Mouse (Mus musculus): Measurements from ENCODE around the gene Zdhhc18.

Zdhhc18 gene

GRCm38 (mm10) chr4:133604175-133604574 lies 45.8 kb downstream of the Zdhhc18 start:
- no peak for DNase-seq (ENCODE audit: extremely low read depth, low read depth)

- DNase-seq (ENCODE audit: extremely low read depth, low read depth), result no peak
Measured at GRCm38 (mm10) chr4:133603056-133603455, 46.9 kb downstream of the Zdhhc18 start.

- no peak for DNase-seq (ENCODE audit: extremely low read depth, low read depth)
Measured at GRCm38 (mm10) chr4:133601721-133602218, 48.2 kb downstream of the Zdhhc18 start, which contains the start of gene Sfn. Gene Sfn, minus strand, starts transcription at chr4:133602168.

- DNase-seq (ENCODE audit: extremely low read depth, low read depth), result no peak
Measured at GRCm38 (mm10) chr4:133600306-133600705, 49.6 kb downstream of the Zdhhc18 start.

DNA sequence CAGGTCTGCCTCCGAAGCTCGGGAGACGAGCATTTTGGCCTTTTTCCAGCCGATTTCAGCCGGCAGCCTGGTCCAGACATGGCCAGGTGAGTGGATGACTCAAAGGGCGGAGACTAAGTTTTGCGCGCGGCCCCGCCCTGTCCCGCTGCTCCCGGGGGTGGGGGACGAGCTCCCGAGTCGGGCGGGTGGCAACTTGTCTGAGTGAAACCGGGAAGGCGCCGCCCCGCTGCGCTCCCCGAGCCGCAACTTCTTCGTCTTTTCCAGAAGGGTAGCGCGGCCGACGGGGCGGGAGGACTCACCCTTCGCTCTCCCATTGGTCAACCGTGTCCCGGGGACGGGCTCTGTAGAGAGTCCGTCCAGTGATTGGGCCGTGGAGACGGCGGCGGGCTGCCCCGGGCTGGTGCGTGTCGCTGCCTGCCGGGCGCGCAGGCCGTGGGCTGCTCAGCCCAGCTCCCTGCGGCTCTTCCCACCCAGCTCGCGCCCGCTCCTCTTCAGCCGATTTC lies 50.3 kb downstream of the Zdhhc18 start:
- peak; percentile 71 for DNase-seq (ENCODE audit: extremely low read depth, low read depth)

GRCm38 (mm10) chr4:133599116-133599515 lies 50.8 kb downstream of the Zdhhc18 start:
- DNase-seq (ENCODE audit: extremely low read depth, low read depth), result no peak

- no peak for DNase-seq (ENCODE audit: extremely low read depth, low read depth)
Measured at GRCm38 (mm10) chr4:133598616-133599015, 51.3 kb downstream of the Zdhhc18 start.

DNA sequence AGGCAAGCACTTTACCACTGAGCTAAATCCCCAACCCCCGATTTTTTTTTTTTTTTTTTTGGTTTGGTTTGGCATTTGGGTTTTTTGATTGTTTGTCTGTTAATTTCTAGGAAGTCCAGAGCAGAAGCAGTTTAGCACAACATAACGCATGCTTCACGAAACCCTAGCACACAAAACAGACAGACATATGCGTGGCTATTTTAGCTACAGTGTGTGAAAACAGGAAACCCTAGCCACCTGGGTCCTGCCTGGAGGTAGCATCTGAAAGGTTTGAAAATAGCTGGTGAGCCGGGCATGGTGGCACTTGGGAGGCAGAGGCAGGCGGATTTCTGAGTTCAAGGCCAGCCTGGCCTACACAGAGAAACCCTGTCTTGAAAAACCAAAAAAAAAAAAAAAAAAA lies 53.9 kb downstream of the Zdhhc18 start:
- no peak for DNase-seq (ENCODE audit: extremely low read depth, low read depth)

- DNase-seq (ENCODE audit: extremely low read depth, low read depth), result no peak
Measured at GRCm38 (mm10) chr4:133595538-133595937, 54.4 kb downstream of the Zdhhc18 start.

- no peak for DNase-seq (ENCODE audit: extremely low read depth, low read depth)
Measured at GRCm38 (mm10) chr4:133592570-133592969, 57.4 kb downstream of the Zdhhc18 start.

DNA sequence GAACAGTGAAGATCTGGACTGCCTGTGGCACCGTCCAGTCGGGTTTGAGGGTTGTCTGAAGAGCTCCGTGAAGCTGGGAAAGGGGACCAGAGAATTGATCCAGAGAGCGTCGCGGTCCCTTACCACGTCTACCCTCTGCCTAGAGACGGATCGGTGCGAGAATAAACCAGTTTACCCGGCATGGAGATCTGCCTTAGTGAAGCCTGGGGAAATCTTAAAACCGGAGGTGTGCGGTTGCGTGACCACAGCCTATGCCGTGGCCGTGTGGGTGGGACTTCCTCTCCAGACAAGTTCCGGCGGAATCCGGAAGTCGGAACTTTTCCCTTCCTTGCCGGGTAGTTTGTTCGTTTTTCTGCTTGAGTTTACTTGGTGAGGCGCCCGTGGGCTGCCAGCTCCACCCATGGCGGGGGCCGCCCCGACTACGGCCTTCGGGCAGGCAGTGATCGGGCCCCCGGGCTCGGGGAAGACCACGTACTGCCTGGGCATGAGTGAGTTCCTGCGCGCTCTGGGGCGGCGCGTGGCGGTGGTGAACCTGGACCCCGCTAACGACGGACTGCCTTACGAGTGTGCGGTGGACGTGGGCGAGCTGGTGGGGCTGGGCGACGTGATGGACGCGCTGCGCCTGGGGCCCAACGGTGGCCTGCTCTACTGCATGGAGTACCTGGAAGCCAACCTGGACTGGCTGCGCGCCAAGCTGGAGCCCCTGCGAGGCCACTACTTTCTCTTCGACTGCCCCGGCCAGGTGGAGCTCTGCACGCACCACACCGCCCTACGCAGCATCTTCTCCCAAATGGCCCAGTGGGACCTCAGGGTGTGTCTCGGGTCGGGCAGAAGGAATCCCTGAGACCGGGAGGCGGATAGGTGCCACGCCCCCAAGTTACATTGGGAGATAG lies 65.6 kb downstream of the Zdhhc18 start, which contains the start of gene Gpn2:
Gpn2 (plus strand) TSS at position 304 of the 893 bp plus-strand sequence.
- DNase-seq (ENCODE audit: extremely low read depth, low read depth), result peak; percentile 80

- peak; percentile 17 for DNase-seq (ENCODE audit: extremely low read depth, low read depth)
Measured at GRCm38 (mm10) chr4:133583690-133584058, 66.3 kb downstream of the Zdhhc18 start.

DNA sequence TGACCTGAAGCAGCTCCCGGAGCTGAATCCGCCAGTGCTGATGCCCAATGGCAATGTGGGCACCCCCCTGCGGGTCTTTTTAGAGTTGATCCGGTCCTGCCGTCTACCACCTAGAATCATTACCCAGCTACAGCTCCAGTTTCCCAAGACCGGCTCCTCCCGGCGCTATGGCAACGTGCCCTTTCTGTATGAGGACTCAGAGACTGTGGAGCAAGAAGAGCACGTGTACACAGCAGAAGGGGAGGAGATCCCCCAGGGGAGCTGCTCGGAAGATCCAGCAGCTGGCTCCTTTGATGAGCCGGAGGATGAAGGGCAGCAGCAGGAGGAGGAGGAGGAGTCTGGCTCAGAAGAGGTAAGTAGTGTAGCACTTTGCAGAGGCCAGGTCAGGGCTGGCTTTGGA lies 72.0 kb downstream of the Zdhhc18 start:
- no peak for DNase-seq (ENCODE audit: extremely low read depth, low read depth)

GRCm38 (mm10) chr4:133574843-133575202 lies 75.1 kb downstream of the Zdhhc18 start:
- DNase-seq (ENCODE audit: extremely low read depth, low read depth), result no peak

DNA sequence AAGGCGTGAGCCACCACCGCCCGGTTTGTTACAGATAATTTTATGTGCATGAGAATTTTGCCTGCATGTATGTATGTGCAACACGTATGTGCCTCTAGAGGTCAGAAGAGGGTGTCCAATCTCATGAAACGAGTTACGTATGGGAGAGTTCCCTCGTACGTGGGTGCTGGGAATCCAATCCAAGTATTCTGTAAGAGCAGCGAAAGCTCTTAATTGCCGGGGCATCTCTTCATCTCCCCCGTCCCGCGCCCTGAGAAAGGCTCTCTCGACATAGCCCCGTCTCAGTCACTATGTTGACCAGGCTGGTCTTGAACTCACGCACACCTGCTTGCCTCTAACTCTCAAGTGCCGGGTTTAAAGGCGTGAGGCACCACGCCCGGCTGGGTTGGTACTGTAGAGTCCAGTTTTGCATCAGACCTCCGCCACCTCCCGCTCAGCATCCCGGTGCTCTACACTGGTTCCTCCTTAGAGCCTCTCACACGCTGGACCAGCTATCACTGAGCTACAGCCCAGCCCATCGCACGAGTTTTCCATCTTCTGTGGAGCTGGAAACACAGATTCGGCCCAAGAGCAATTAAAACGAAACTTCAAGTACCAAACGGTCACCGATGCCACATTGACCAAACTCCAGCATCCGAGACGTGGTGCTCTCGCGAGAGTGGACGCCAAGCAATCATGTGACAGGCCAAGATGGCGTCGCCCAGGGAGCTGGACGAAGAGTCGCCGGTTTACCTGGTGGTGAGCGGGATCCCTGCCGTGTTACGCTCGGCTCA lies 75.7 kb downstream of the Zdhhc18 start, which contains the start of gene Gpatch3:
Gpatch3 (plus strand) TSS at position 676 of the 773 bp plus-strand sequence.
- DNase-seq (ENCODE audit: extremely low read depth, low read depth), result peak; percentile 83

GRCm38 (mm10) chr4:133570066-133570466 lies 79.9 kb downstream of the Zdhhc18 start:
- no peak for DNase-seq (ENCODE audit: extremely low read depth, low read depth)

- no peak for DNase-seq (ENCODE audit: extremely low read depth, low read depth)
Measured at GRCm38 (mm10) chr4:133569291-133570065, 80.5 kb downstream of the Zdhhc18 start.

- DNase-seq (ENCODE audit: extremely low read depth, low read depth), result no peak
Measured at GRCm38 (mm10) chr4:133567251-133567650, 82.7 kb downstream of the Zdhhc18 start.

- DNase-seq (ENCODE audit: extremely low read depth, low read depth), result no peak
Measured at GRCm38 (mm10) chr4:133563123-133563571, 86.8 kb downstream of the Zdhhc18 start.

GRCm38 (mm10) chr4:133561622-133562021 lies 88.3 kb downstream of the Zdhhc18 start:
- DNase-seq (ENCODE audit: extremely low read depth, low read depth), result no peak

DNA sequence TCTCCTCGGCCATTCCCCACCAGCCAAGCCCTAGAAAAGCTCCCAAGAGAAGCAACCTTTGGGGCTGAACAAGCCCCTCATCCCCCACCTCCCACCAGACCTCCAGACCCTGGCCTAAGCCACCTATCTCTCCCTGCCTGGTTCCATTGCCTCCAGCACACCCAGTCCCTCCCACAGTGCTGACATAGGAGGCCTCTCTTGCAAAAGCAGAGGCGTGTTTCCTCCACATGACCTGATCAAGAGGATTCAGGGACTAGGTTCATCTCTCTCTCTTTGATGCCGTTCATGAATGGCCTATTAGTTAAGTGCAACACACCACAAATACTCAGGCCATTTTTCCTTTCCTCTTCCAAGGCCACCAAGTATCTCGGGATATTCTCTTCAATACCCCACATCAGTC lies 90.1 kb downstream of the Zdhhc18 start:
- no peak for DNase-seq (ENCODE audit: extremely low read depth, low read depth)

Data from MEL-GATA-1-ER (cell line).